Mouse (Mus musculus) thymus, postnatal 25 days (tissue): Measurements from ENCODE around the gene Hes1.
"Not testable (repeated sequence)": the region's sequence is repeated elsewhere in the genome, so short reads cannot be mapped to it uniquely, and the experiment has no call there.

ENCODE experiments used
- DNase-seq: peaks from one replicate; pipeline ENCODE4 v3.0.0; 2022

Gene Hes1

DNA sequence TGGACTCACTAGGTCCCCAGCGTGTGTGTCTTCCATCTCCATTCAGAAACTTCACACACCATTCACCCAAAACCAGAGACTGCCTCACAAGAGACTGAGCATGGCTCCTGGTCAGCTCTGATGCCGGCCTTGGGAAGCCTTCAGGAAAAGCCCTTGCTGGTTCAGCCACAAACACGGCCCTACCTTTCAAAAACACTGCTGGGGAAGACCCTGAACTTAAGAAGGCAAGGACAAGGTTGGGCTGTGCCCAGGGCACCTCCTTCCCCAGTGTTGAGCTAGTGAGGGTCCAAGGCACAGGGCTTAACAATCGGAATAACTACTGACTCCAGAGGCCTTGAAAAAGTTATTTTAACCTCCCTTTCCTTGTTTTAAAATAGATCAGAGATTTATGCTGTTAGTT is 17.3 kb downstream of the Hes1 start:
- DNase-seq = no peak

DNA sequence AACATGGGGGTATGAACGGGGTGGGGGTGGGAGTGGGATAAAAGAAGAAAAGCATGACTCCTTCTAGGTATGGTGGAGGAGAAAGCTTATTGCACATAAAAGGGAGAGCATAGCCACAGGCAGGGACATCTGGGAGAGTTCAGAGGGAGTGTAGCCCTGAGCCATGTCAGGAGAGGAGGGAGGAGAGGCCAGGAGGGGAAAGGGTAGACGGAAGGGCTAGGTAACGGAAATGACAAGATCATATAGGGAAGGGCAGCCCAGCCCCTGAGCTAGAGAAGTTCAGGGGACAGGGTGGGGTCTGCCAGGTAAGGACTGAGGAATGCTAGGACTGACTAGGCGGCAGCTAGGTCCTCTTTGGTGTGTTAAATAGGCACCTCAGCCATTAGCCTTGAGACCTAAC is 17.8 kb downstream of the Hes1 start:
- DNase-seq = no peak

DNA sequence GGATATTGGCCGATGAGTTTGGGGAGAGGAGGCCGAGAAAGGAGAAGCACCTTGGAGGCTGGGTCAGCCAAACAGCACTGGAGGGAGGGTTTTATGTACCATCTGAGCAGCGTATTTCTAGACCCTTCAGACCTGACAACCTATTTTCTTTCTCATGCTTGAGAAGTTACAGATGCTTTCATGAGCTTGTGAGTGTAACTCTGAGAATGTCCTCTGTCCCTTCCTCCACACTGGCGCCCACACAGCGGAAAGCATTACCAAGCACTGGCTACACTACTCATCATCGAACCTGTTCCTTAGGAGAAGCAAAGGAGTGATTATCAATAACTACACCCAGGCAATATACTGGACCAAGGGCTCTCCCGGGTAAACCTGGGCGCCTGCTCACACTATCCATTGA is 18.8 kb downstream of the Hes1 start:
- no peak for DNase-seq

DNA sequence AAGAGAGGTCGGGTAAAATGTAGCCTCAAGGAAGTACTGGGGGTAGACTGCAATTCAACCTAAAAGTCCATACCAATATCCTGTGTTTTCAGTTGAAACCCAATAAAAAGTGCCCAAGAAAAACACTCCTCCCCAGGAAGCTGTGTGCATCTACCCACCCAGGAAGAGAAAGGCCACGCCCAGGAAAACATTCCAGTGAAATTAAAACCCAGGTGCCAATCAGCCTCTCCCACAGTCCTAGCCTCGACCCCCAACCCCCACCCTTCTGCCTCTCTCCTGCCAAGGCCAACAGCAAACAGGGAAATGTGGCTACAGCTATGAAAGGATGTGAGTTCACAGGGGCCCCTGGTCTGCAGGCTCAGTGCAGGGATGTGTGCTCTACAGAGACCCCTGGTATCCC is 19.4 kb downstream of the Hes1 start:
- no peak for DNase-seq

DNA sequence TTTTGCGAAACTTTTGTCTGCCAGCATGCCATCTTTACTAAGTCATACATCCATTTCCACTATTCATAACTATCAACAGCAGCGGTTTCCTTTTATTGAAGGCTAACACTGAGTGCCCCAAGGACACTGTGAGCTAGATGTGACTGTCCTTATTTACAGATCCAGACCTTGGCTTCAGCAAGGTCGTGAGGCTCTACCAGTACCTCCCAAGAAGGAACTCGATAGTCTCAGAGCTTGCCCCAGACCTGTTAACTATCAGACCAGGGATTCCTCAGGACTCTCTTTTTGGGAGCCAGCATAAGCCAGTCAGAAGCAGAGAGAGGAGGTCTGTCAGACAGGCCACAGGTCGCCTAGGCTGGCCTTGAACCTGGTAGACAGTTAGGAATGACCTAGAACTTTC is 24.5 kb downstream of the Hes1 start:
- DNase-seq = no peak

DNA sequence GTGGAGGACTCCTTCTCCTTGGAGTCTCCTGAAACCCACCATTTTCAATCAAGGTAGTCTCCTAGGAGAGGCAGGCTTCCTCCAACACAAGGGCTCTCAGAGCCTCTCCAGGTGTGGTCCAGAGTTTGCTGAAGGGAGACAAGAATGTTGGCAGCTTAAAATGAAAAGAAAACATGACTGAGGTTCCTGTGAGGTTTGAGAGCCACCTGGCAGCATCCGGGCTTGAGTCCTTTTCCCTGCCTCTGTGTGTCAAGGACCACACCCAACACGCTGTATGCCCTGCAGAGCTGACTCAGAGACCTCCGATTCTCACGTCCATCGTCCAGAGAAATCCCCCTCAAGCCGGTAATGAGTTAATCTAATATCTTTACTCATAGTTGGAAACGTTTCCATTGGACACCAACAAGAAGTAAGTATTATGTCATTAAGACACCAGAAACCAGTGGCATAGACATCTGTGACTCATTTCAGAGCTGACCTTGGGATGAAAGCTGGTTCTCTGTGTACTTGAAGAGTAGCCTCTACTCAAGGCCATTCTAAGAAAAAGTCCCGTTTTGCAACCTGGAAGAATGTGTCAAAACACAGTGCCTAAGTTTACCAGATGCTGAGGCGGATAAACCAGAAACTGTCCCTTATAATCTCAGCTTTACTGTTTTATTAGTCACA is 26.1 kb downstream of the Hes1 start:
- DNase-seq = no peak

DNA sequence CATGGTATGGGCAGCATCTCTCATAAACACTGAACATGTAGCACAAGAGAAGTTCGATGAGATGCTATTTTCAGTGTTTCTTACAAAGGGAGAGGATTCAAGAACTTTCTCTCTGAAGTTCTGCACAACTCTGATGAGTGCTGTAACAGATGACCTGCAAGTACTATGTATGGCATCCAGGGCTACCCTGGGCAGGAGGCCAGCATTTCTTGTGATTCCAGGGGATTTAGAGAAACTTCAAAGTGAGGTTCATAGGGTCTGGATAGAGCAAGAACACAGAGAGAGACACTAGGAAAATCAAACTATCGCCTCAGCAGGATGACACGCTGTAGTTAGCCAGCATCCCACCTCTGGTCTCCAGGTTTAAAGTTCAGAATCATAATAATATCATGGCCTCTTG is 31.9 kb downstream of the Hes1 start:
- no peak for DNase-seq

DNA sequence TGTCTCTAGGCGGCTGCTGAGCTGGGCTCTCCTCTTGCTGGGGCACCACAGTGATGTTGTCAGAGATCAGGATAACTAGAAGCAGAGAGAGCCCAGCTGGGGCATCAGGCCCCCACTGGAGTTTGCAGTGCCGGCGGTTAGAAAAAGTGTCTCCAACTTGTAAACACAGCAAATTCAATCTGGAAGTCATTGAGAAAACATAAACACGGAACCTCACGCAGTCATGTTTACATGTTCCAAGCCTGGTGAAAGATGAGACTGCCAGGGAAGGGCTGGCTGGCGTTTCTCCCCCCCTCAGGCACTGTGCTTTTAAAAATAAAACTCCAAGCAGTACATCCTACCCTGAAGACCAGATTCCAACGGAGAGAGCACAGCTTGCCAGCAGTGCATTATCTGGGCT is 32.3 kb downstream of the Hes1 start:
- no peak for DNase-seq

DNA sequence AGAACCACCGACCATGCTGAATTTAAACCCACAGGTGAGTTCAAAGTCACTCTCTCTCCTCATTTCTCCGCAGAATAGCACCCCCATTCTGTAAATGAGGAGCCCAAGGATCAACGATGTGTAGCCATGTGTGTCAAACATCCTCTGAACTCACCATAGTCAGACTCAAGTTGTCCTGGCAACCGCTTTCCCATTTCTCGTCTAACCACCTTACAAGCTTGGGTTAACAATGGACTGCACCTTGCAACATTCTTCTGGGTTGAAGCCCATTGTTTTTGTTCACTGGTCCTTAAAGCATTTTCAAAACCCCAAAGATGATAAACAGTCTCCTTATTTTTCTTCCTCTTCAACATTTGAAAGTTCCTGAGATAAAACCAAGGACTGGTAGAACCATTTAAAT is 34.9 kb downstream of the Hes1 start:
- DNase-seq = no peak

DNA sequence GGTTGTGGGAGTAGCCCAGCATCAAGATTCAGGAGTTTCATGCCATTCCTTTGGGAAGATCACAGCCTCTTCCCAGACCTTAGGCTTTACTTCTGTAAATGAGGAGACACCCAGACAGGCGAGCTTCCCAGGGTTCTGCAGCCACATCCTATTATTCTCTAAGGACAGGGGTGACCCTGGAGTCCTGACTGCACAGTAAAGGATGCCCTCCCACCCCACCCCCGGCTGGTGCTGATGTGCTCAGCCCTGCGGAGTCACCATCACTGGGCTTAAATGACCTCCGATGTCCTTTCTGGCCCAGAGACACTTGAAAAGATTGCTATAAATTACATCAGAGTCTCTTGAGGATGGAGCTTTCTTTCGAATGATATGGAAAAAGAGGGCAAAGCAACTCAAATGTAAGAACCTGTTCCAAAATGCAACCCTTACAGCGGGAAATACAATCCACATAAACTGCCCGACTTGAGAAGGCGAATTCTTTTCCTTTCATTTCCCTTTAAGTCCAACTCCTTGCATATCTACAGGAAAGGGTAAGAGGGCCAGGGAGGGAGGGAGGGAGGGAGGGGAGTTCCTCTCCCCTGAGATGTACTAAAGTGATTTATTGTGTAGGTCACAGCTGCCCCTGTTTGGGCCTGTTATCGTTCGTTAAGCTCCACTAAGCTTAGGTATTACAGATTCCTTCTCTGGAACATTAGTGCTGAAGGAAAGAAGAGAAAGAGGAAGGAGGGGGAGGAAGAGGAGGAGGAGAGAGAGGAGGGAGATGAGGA is 38.1 kb downstream of the Hes1 start:
- no peak for DNase-seq

DNA sequence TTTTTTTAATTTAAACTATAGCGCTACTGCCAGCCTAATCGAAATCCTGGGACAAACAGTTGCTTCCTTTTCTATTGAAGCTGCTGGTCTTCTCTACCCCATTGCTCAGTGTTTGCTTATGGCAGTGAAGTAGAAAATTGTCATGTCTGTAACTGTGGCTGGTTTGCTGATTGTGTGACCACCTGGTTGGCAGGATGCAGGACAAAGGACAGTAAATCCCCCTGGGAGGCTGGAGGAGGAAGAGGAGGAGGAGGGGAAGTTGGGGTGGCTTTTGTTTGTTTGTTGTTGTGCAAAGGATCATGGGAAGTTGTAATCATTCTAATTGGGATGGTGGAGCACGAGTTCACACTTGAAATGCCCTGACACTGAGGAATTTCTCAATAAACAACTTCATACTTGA is 38.8 kb downstream of the Hes1 start:
- no peak for DNase-seq

DNA sequence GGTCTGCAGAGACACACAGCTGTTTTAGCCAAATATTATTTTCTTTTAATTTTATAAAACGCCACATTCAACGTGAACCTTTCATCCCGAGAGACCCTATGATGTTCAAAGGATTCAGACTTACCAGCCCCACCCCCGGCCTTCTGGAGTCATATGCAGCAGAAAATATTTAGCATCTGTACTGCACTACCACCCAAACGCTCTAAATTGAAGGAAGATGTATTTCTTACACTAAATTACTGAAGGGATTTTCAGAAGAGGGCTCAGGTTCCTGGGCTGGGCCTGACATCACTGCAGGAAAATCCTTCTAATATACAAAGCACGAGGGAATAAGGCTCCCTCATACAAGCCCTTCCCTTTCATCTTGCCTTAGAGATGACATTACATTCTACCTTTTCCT is 39.3 kb downstream of the Hes1 start:
- DNase-seq = no peak

DNA sequence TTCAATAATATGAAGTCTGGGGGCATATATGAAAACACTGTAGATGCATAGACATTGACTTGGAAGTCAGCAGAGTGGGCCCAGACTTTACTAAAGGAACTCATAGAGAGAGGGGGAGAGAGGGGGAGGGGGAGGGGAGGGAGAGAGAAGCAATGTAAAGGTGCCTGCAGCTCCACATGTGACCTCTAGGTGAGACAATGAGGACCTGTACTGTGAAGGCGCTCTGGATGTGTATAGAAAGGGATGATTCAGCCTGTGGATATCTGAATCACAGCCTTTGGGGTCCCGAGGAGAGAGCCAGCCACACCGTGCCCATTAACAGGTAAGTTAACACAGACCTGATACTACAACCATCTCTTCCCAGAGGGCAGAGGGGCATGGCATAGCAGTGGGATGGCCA is 40.2 kb downstream of the Hes1 start:
- DNase-seq = no peak

DNA sequence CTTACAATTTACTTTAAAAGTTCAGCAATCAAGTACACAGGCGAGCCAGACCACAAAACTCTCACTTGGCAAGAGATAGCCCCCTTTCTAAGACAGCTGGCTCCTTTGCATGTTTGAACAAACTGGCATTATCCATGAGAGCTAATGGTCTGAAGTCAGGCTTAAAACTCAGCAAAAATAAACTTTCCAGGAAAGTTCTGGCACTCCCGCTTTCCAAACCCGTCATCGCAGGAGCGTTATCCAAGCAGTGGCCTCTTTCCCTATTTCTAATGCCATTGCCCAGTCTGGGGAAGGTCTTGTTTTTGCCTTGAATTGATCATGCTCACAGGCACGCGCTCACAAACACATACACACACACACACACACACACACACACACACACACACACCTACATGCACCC is 41.3 kb downstream of the Hes1 start:
- no peak for DNase-seq

DNA sequence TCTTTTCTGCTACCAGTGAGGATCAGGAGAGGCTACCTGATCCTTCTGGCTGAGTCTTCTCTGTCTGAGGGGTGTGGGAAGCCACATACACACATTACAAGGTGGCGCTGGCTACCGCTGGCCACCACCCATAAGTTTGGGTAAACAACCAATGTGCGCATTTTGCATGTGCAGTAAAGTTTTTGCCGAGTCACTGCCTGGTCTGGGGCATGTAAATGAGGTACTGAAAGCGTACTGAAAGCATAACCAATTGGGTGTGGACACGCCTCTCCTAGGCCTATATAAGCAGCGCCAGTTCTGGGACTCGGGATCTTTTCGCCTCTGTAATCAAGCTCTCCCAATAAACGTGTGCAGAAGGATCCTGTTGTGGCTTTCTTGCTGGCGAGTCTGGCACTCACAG is 44.0 kb downstream of the Hes1 start:
- DNase-seq = not testable (repeated sequence)

DNA sequence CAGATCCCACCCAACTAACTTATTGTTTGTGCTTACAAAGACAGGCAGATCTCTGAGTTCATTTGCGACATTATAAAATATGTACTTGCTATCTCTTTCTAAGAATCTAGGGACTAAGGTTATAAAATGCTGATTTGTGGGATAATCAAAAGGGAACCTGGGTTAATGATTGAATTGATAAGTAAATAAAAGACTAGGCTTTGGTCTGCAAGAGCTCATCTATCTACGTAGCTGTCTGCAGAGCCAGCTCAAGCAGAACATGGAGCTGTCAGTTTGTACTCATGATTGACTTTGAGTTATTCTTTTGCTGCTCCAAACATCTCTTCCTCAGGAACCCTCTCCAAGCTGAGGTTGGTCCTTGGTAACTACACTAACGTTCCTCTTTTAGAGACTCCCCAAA is 46.3 kb downstream of the Hes1 start:
- no peak for DNase-seq

DNA sequence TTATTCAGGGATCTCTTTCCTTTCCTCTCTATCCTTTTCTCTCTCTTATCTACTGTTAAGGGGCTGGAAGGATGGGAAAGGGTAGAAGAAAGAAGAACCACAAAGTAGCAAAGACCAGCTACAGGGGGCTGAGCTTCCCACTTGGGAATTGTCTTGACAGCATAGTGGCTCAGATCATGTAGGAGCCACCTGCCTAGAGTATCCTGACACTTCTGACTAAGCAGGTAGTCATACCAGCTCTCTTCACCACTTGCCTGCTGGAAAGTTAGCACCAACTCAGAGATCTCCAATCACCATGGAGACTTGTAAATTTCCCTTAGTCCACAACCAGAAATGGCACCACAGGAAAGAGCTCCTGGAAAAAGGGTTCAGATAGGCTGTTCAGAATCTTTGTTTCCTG is 46.9 kb downstream of the Hes1 start:
- DNase-seq = no peak

DNA sequence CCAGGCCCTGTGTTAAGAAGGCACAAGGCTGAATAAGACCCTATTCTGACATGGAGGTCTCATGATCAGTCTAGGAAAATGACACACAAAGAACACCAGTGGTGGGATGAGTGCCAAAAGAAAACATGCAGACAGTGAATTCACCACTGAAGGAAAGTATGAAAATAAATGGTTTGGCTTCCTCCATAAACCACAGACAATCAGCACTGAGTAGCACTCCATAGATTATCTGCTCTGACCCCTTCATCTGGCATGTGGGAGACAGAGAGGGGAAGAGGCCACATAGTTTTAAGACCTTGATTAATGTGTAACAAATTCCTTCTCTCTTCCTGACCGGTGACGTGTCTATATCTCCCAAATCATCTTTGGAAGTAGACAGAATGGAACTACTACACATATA is 47.4 kb downstream of the Hes1 start:
- no peak for DNase-seq

DNA sequence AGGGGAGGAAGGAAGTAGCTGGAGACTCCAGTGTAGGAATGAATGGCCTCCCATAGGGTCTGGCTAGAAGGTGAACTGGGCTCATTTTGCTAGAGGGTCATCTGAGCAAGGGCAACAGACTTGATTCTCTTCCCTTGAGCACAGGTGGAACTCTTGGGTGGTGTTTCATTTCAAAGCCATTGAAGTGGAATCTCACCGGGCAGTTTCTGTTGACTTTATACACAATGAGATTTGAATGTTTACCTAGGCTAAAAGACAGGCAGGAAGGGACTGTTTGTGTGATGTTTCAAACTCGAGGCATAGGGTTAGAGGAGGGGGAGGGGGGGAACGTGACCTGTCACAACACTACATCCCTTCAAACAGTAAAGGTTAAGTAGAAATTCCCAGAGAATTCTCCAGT is 49.0 kb downstream of the Hes1 start:
- no peak for DNase-seq

DNA sequence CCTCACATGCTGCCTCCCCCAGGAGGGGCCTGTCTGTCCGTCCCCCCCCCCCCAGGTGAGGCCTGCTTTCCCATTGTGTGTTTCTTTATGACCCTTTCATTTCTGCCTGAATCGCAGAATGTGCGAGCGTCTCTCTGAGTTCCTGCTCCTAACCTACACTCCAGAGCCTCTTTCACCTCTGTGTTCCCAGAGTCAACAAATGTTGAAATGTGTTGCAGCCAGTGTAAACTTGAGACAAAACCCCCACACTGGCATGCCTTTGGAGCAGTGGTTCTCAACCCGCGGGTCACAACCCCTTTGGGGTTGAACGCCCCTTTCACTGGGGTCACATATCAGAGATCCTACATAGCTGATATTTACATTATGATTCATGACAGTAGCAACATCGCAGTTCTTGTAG is 49.6 kb downstream of the Hes1 start:
- no peak for DNase-seq

DNA sequence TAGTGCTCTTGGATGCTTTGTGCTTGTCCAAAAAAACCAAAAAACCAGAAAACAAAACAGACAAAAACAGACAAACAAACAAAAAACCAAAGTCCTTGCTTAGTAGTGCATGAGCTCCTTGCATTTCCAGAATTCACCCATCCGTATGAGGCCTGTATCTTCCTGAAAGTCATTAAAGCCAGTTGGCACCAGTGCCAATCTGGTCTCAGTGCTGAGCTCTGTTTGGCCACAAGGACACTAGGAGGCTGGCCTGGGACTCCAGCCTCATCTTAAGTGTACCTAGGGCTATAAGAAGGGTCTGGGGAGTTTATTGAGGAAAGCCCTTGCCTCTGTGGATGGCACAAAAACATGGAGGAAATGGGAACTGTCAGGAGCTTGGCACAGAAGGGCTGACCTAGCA is 50.3 kb downstream of the Hes1 start:
- DNase-seq = no peak
